Mouse (Mus musculus) C2C12 (cell line): ENCODE results near the gene 4930512M02Rik.

ENCODE experiments used
- CTCF ChIP-seq: IDR thresholded peaks from one replicate; pipeline ENCODE4 v1.5.1; 2011; ENCODE audit not compliant: control insufficient read depth, insufficient read depth, insufficient read length
- FOSL1 ChIP-seq: IDR thresholded peaks from one replicate; pipeline ENCODE4 v1.8.0; 2011; ENCODE audit warnings: mild to moderate bottlenecking, low read length; ENCODE audit not compliant: poor library complexity, insufficient read depth, severe bottlenecking
- MAX ChIP-seq: IDR thresholded peaks from one replicate; pipeline ENCODE4 v1.6.1; 2011; ENCODE audit warnings: mild to moderate bottlenecking, control low read depth
- MYOD1 ChIP-seq: IDR thresholded peaks from one replicate; pipeline ENCODE4 v1.6.1; 2011; ENCODE audit warnings: low read depth; ENCODE audit not compliant: control insufficient read depth, insufficient read length
- MYOG ChIP-seq: IDR thresholded peaks from one replicate; pipeline ENCODE4 v1.6.1; 2011; ENCODE audit not compliant: control insufficient read depth, insufficient read length; ENCODE audit errors: extremely low read depth
- USF1 ChIP-seq: IDR thresholded peaks from one replicate; pipeline ENCODE4 v1.6.1; 2011; ENCODE audit warnings: low read depth, mild to moderate bottlenecking, control low read depth, moderate library complexity

- TF ChIP-seq MYOD1 (no peak), MYOG (no peak), CTCF (no peak), MAX (no peak), USF1 (no peak), FOSL1 (no peak)
These were observed 47.4 kb upstream of the 4930512M02Rik start for GRCm38 (mm10) chr11:11675063-11675462.
